Mouse (Mus musculus) embryonic fibroblast, embryonic 13.5 days (primary cell): Measurements from ENCODE around the gene Flt1.

Experiments used
- CTCF ChIP-seq: IDR thresholded peaks from 2 replicates; pipeline ENCODE4 v1.5.1; 2011; ENCODE audit warnings: mild to moderate bottlenecking, control low read depth, low read length, moderate library complexity, borderline replicate concordance; ENCODE audit not compliant: insufficient read depth
- POLR2A ChIP-seq: IDR thresholded peaks from 2 replicates; pipeline ENCODE4 v1.6.1; 2011; ENCODE audit warnings: low read depth, mild to moderate bottlenecking, control low read depth, low read length, moderate library complexity

- TF ChIP-seq CTCF (no peak), POLR2A (no peak)
Observed at GRCm38 (mm10) chr5:147704890-147705289, 20.9 kb downstream of the Flt1 start.
